Mouse (Mus musculus) small intestine, adult 2 months (tissue): ENCODE results near the gene Rsf1.

Experiments used
- CTCF ChIP-seq: fragments of 200-500 bp; IDR thresholded peaks from 2 replicates; pipeline ENCODE4 v1.5.1; 2012; ENCODE audit warnings: low read depth, mild to moderate bottlenecking, control low read depth, inconsistent platforms, low read length, moderate library complexity, mixed read lengths; ENCODE audit not compliant: insufficient replicate concordance, insufficient read length; ENCODE audit errors: extremely low read depth
- POLR2A ChIP-seq: fragments of 200-500 bp; IDR thresholded peaks from 2 replicates; pipeline ENCODE4 v1.6.1; 2012; ENCODE audit warnings: low read depth, mild to moderate bottlenecking, control low read depth, inconsistent platforms, low read length, moderate library complexity

DNA sequence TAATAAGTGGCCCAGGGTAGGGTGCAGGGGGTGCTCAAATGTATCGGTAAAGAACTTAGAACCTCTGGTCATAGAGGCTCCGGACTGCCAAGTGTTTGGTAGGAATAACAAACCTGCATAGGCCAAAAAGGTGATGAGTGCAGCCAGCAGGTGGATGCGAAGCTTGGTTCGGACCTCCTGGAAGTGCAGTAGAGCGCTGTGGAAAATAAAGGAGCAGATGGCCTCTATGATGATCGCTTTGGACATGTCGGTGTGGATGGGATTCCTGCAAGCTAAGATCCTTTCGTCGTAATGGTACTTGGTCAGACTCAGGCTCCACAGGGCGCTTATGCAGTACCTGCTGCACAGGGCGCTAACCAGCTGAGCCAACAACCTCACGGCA is 157.6 kb downstream of the Rsf1 start:
- TF ChIP-seq CTCF = no peak
- TF ChIP-seq POLR2A = no peak
